ENCODE assay signal across 8 mouse cellular contexts in the genomic region with DNA sequence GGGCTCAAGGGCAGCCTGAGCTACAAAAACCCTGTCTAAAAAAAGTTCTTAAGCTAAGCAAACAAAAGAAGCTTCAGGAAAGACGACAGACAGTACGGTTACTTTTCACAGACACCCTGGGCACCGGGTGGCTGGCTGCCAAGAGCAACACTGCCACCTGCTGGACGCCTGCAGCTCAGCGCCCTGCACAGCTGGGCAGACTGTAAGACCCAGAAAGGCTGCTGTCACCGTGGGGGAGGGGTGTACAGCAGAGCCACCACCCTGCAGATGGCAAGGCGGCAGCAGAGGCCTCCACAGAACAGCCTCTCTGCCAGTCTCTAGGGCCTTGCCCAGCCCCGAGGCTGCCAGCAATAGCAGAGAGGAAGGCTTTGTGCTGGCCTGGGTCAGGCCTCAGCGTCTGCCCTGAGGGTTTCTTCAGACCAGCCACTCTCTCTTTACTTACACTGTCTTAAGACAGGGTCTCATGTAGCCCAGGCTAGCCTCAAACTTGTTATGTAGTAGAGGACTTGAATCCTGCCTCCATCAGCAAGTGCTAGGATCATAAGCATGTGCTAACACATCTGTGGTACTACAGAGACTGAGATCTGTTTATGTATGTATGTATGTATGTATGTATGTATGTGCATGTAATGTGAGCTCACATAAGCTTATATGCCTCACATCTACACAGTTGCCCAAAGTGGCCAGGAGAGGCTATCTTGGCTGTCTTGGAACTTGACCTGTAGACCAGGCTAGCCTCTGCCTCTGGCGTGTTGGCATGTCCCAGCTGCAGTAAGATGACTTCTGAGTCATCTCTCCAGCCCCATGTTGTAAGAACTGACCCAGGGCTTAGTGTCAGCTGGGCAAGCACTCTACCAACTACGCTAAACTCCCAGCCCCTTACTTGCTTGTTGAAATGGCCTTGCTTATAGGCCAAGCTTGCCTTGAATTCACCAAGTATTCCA. TPM values are rescaled to one million over a fixed set of nuclear protein-coding genes. Genes with fewer than 3 reads are reported as not detected.
DNase-seq lines count a peak whose midpoint lies in the region; ATAC-seq and TF ChIP-seq lines count a peak whose summit lies in the region.

No protein-coding gene starts in this region.

- peak; percentile 97 for DNase-seq in MN1 (ENCODE audit: low spot score)
- DNase-seq in cerebellum, adult 9-10 months = peak; percentile 84
- DNase-seq in layer of hippocampus, postnatal 14 days (ENCODE audit: low spot score in 2 of 2) = peak; percentile 86 to 87
- DNase-seq in lung, postnatal 0 days (ENCODE audit: low spot score) = peak; percentile 81
- DNase-seq in ovary, postnatal 14 days (ENCODE audit: low spot score) = peak; percentile 93
- DNase-seq in thymus, postnatal 0 days (ENCODE audit: low spot score) = peak; percentile 94

- peak; percentile 56 for ATAC-seq in frontal cortex, adult (ENCODE audit: low TSS enrichment)
- peak; percentile 76 for ATAC-seq in hindbrain, embryonic 12.5 days (ENCODE audit: low FRiP score)
- peak; percentile 53 for ATAC-seq in lung, postnatal 0 days

- H3K36me3 ChIP-seq in hindbrain, embryonic 12.5 days = peaks cover 48% of the 10 kb centered on the region
- 0 out of 2 replicates have a peak, but pooled peaks cover 4% of the 10 kb centered on the region for H3K36me3 ChIP-seq in lung, postnatal 0 days (ENCODE audit: insufficient read depth, low read length)

- peak; percentile 98 for TF ChIP-seq CTCF in lung, postnatal 0 days (IDR thresholded peaks at IDR 0.05)

- no peaks in the 10 kb centered on the region for H3K27me3 ChIP-seq in hindbrain, embryonic 12.5 days
- H3K27me3 ChIP-seq in lung, postnatal 0 days (replicated peaks; ENCODE audit: insufficient read depth, low read length) = no peaks in the 10 kb centered on the region

- H3K4me1 ChIP-seq in hindbrain, embryonic 12.5 days = peaks cover 26% of the 10 kb centered on the region
- H3K4me1 ChIP-seq in lung, postnatal 0 days (ENCODE audit: insufficient read depth, low read depth, low read length) = no peaks in the 10 kb centered on the region

- WGBS in hindbrain, embryonic 12.5 days = 26% methylated on average over 11 of the region's 11 CpGs
- 28% methylated on average over 11 of the region's 11 CpGs for WGBS in lung, postnatal 0 days

- H3K9me3 ChIP-seq in hindbrain, embryonic 12.5 days (replicated peaks) = no peaks in the 10 kb centered on the region; the same call in 1 of the 2 replicates
- no peaks in the 10 kb centered on the region for H3K9me3 ChIP-seq in lung, postnatal 0 days (ENCODE audit: low read length)

- H3K9ac ChIP-seq in hindbrain, embryonic 12.5 days = no peak overlapping the region
- no peak overlapping the region for H3K9ac ChIP-seq in lung, postnatal 0 days (replicated peaks; ENCODE audit: low read depth)

- H3K4me2 ChIP-seq in hindbrain, embryonic 12.5 days (replicated peaks) = no peak overlapping the region
- no peak overlapping the region for H3K4me2 ChIP-seq in lung, postnatal 0 days (replicated peaks; ENCODE audit: low read depth, low read length)

- H3K27ac ChIP-seq in hindbrain, embryonic 12.5 days = no peak overlapping the region
- H3K27ac ChIP-seq in lung, postnatal 0 days (ENCODE audit: low read length) = no peak overlapping the region

- H3K4me3 ChIP-seq in hindbrain, embryonic 12.5 days = no peak overlapping the region
- no peak overlapping the region for H3K4me3 ChIP-seq in lung, postnatal 0 days (ENCODE audit: low read depth, low read length)

- no peak for TF ChIP-seq EP300 in lung, postnatal 0 days (IDR thresholded peaks at IDR 0.05)

RNA-seq across cellular contexts. Expression of gene Fbxl18, which starts 17.6 kb away (rescaled TPM):
- 24.6 and 26.9 TPM in 2 replicates for polyA plus RNA-seq in hindbrain, embryonic 12.5 days (2016; fragmentation: Nextera tagmentation; extraction: Ambion mirVana)
- 10 to 100 TPM; 43.1 to 46.7 TPM for total RNA-seq in layer of hippocampus, postnatal 14 days (2021)
- 6.3 and 7.9 TPM in 2 replicates for polyA plus RNA-seq in lung, postnatal 0 days (2015; fragmentation: Nextera tagmentation; extraction: Ambion mirVana)
- polyA plus RNA-seq in thymus, postnatal 0 days (2015; fragmentation: Nextera tagmentation; extraction: Ambion mirVana) = 4.7 and 5.9 TPM in 2 replicates

RNA-seq across cellular contexts. Expression of gene Actb, which starts 28.9 kb away (rescaled TPM):
- polyA plus RNA-seq in hindbrain, embryonic 12.5 days (2016; fragmentation: Nextera tagmentation; extraction: Ambion mirVana) = 14,392 and 16,600 TPM in 2 replicates
- total RNA-seq in layer of hippocampus, postnatal 14 days (2021) = 1,000 to 10,000 TPM; 3,650 to 3,993 TPM
- polyA plus RNA-seq in lung, postnatal 0 days (2015; fragmentation: Nextera tagmentation; extraction: Ambion mirVana) = 18,716 and 19,008 TPM in 2 replicates
- 27,108 and 27,970 TPM in 2 replicates for polyA plus RNA-seq in thymus, postnatal 0 days (2015; fragmentation: Nextera tagmentation; extraction: Ambion mirVana)
